Mouse (Mus musculus) olfactory bulb, adult 2 months (tissue): Measurements from ENCODE around the gene Pds5b. TPM values are rescaled to one million over a fixed set of nuclear protein-coding genes. Genes with fewer than 3 reads are reported as not detected.

ENCODE experiments used
- H3K27ac ChIP-seq: fragments of 200-500 bp; 2 replicates; pipeline ENCODE4 v1.5.1; 2012; ENCODE audit warnings: low read depth, low read length; ENCODE audit not compliant: insufficient read depth
- H3K4me1 ChIP-seq: fragments of 200-500 bp; 2 replicates; pipeline ENCODE4 v1.6.1; 2012; ENCODE audit warnings: low read length; ENCODE audit not compliant: control insufficient read depth, insufficient read depth
- H3K4me3 ChIP-seq: fragments of 200-500 bp; 2 replicates; pipeline ENCODE4 v1.5.1; 2012; ENCODE audit warnings: mild to moderate bottlenecking, low read depth, low read length, moderate library complexity; ENCODE audit not compliant: insufficient read depth
- CTCF ChIP-seq: fragments of 200-500 bp; IDR thresholded peaks from 2 replicates; pipeline ENCODE4 v1.5.1; 2012; ENCODE audit warnings: low read depth, mild to moderate bottlenecking, low read length, moderate library complexity; ENCODE audit not compliant: insufficient read depth
- POLR2A ChIP-seq: fragments of 200-500 bp; IDR thresholded peaks from 2 replicates; pipeline ENCODE4 v1.6.1; 2012; ENCODE audit warnings: mild to moderate bottlenecking, low read depth, low read length, moderate library complexity; ENCODE audit not compliant: insufficient read depth
- WGBS: fragments of 180-500 bp; shearing (Covaris S2); methylation state at CpG from one replicate; pipeline ENCODE4 v1.1.7; 2018; 5-methylcytosine and 5-hydroxymethylcytosine counted together
- polyA plus RNA-seq: library from polyadenylated mRNA; stranded (reverse); fragments of >200 nt; gene quantifications from 2 replicates; pipeline ENCODE4 v1.2.4, GENCODE M21; 2012; ENCODE audit warnings: low replicate concordance; ENCODE audit not compliant: missing spikeins, insufficient read depth, insufficient read length

Gene Pds5b
- polyA plus RNA-seq, 1 experiment, result 121 TPM

GRCm38 (mm10) chr5:150815400-150815799 is 141.9 kb downstream of the Pds5b start:
- H3K27ac ChIP-seq, result no peak overlapping the region
- no peaks in the 10 kb centered on the region for H3K4me1 ChIP-seq
- 61% methylated on average over 4 of the region's 4 CpGs for WGBS
- no peak overlapping the region for H3K4me3 ChIP-seq
- TF ChIP-seq CTCF (no peak), POLR2A (no peak)

DNA sequence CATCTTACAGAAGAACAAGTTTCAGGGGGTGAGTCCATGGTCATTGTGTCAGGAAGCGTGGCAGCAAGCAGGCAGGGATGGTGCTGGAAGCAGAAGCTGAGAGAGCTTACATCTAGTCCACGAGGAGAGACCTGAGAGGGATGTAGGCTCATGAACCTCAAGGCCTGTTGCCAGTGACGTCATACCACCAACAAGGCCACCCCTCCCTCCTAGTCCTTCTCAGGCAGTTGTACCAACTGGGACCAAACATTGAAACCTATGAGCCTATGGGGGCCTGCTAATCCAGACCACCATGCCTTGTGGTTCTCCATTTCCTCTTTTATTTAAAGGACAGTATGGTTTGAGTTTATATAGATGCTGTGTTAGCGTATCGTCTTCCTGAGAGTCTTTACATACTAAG is 143.2 kb downstream of the Pds5b start:
- no peak overlapping the region for H3K27ac ChIP-seq
- no peak overlapping the region for H3K4me3 ChIP-seq
- TF ChIP-seq POLR2A, result no peak
- TF ChIP-seq CTCF, result no peak

DNA sequence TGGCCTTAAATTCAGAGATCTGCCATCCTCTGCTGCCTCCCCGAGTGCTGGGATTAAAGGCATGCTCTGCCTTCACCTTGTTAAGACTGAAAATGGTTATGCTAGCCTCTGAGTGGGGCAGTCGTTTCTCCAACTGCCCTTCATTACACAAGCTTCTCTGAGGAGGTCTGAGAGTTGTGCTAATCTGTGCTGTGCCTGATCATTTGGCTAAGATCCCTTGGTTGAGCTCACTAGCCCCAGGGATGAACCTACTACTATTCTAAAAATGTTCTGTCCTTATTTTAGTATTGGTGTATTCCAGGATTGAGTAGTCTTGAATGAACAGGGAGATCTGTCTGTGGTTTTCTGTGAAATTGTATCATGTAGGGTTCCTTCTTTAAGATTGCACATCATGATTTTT is 144.5 kb downstream of the Pds5b start:
- H3K4me1 ChIP-seq, result no peaks in the 10 kb centered on the region
- no peak overlapping the region for H3K4me3 ChIP-seq
- WGBS, result 55% methylated on average over 2 of the region's 2 CpGs
- H3K27ac ChIP-seq, result no peak overlapping the region
- TF ChIP-seq CTCF (no peak), POLR2A (no peak)

More for the DNA sequence above, 143.2 kb downstream of the Pds5b start:
- H3K4me1 ChIP-seq, result no peaks in the 10 kb centered on the region
- WGBS, result 95% methylated on average over 5 of the region's 5 CpGs

DNA sequence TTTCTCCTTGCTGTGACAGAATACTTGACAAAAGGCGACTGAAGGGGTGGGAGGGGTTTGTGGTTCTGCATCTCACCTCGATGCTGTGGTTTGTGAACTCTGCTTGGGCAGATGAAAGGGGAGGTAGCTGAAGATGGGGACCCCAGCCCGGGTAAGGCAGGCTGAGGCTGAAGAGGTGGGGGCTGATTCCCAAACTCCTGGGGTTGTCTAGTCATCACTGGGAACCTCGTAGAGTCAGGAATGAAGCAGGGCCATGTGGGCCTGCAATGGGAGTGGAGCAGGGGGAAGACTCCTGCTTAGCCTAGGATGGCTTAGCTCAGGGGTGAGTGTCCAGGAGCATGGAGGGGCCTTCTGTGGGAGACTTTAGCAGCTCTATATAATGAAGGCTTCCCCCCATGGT is 145.3 kb downstream of the Pds5b start:
- 85% methylated on average over 4 of the region's 4 CpGs for WGBS
- TF ChIP-seq POLR2A (no peak), CTCF (no peak)
- Histone ChIP-seq H3K4me3 (no peak overlapping the region), H3K27ac (no peak overlapping the region), H3K4me1 (no peaks in the 10 kb centered on the region)

DNA sequence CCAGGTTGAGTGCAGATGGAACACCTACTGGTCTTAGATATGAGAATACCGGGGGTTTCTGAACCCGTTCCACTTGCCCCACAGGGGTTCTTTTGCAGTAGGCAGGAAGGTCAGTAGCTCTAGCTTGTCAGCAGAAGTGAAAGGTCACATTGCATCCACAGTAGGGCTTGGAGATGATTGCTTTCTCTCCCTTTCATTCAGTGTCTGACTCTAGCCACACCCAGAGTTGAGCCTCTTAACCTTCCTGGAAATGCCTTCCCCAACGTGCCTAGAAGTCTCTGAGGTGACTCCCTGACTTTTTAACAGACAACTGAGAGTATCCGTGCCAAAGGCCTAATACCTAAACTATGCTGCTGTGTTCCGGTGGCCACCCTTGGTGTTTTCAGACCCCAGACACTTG is 146.0 kb downstream of the Pds5b start:
- no peak for TF ChIP-seq POLR2A
- WGBS, result 88% methylated on average over 5 of the region's 5 CpGs
- Histone ChIP-seq H3K4me3 (no peak overlapping the region), H3K27ac (no peak overlapping the region), H3K4me1 (no peaks in the 10 kb centered on the region)

DNA sequence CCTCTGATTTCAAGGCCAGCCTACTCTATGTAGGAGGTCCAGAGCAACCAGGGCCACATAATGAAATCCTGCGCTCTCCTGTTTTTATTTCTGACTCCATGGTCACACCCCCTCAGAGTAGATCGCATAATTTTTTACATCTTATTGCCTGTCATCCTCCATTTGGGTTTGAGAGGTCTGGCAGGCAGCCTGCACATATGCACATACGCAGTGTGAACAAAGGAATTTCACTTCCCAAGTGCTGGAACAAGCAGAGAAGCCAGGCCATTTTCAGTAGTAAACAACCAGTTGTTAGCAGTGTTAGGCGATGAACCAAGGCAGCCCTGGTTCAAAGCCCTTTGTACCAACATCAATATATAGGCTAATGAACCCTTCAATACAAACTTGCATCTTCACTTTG is 147.6 kb downstream of the Pds5b start:
- no peak overlapping the region for H3K4me3 ChIP-seq
- WGBS, result 88% methylated on average over 4 of the region's 4 CpGs
- no peaks in the 10 kb centered on the region for H3K4me1 ChIP-seq
- TF ChIP-seq CTCF (no peak), POLR2A (no peak)
- H3K27ac ChIP-seq, result no peak overlapping the region

GRCm38 (mm10) chr5:150822781-150823180 is 149.2 kb downstream of the Pds5b start:
- no peak overlapping the region for H3K4me3 ChIP-seq
- WGBS, result 69% methylated on average over 6 of the region's 6 CpGs
- H3K27ac ChIP-seq, result no peak overlapping the region
- no peaks in the 10 kb centered on the region for H3K4me1 ChIP-seq
- no peak for TF ChIP-seq CTCF
- no peak for TF ChIP-seq POLR2A

DNA sequence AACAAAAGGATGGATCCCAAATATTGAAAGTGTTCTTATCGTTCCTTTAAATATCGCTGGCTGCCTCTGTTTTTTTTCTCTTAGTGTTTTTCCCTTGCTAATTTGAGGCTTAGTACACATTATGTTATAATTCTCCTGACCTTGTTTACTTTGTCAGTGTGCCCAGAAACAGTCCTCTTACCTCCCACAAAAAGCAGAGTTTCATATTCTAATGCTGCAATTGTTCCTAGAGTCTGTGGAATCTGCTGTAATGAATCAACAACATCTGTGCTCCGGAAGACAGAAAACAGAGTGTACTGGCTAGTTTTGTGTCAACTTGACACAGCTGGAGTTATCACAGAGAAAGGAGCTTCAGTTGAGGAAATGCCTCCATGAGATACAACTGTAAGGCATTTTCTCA is 149.8 kb downstream of the Pds5b start:
- no peaks in the 10 kb centered on the region for H3K4me1 ChIP-seq

DNA sequence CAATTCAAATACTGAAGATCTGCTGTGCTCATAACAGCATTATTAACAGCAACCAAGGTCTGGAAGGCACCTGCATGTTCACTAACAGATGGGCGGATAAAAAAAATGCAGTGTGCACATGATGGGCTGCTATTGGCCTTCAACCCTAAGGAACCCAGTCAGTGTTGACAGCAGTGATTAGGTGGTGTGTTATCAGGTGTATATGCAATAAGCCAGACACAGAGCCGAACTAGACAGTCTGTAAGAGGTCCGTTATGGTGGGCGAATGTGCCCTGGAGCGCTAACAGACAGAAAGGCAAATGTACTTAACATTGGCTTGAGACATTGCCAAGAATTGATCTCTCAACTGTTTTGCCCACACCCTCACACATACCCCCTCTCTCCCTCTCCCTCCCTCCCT is 156.0 kb downstream of the Pds5b start:
- TF ChIP-seq CTCF (no peak), POLR2A (no peak)
- Histone ChIP-seq H3K4me1 (no peaks in the 10 kb centered on the region), H3K27ac (no peak overlapping the region), H3K4me3 (no peak overlapping the region)
- 91% methylated on average over 5 of the region's 5 CpGs for WGBS

More for the DNA sequence above, 149.8 kb downstream of the Pds5b start:
- WGBS, result 65% methylated on average over 3 of the region's 3 CpGs
- TF ChIP-seq POLR2A, result no peak
- Histone ChIP-seq H3K4me3 (no peak overlapping the region), H3K27ac (no peak overlapping the region)

DNA sequence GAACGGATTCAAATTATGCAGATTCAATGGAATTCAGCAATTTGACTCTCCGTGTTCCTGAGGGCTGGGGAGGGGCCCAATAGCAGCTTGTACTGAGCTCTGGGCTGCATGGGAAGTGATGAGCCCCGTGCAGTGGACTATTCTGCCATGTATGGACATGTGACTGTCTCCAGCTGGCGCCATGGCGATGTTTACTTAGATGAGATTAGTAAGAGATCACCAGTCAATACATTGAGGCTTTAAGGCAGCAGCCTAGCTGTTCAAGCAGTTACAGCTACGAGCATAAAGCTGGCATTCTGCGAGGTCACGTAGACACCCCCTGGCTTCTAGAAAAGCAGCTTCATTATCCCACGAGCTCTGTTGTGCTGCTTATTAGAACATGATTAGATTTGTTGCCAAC is 157.2 kb downstream of the Pds5b start:
- Histone ChIP-seq H3K4me1 (no peaks in the 10 kb centered on the region), H3K4me3 (no peak overlapping the region), H3K27ac (no peak overlapping the region)
- WGBS, result 62% methylated on average over 9 of the region's 9 CpGs
- no peak for TF ChIP-seq CTCF
- TF ChIP-seq POLR2A, result no peak
